Mouse (Mus musculus) CH12.LX (cell line): ENCODE measurements at regions not wholly inside any gene's neighbourhood (a gene's known extent, or its start where the extent isn't known, plus 50 kb on each side); places are given as distances from the start of the nearest gene placed in this dataset.
A peak's percentile ranks its signal among the peaks of the same experiment; 100 is the strongest.

ENCODE experiments used
- DNase-seq: peaks from one replicate; pipeline ENCODE4 v3.0.0-alpha.2; 2013; ENCODE audit errors: extremely low read depth
- H3K27ac ChIP-seq: 2 replicates; pipeline ENCODE4 v1.5.1; 2012; ENCODE audit warnings: low read depth, mild to moderate bottlenecking, control low read depth, moderate library complexity; ENCODE audit not compliant: insufficient read depth
- H3K27me3 ChIP-seq: replicated peaks from 2 replicates; pipeline ENCODE3; 2012; ENCODE audit warnings: inconsistent platforms
- H3K36me3 ChIP-seq, 2 experiments: replicated peaks in 1 of 2; 2 replicates each; pipeline versions ENCODE3 to v1.6.1; 2012; ENCODE audit warnings: inconsistent platforms in 1 of 2, low read length in 1 of 2, mild to moderate bottlenecking in 1 of 2, mixed read lengths in 1 of 2, moderate library complexity in 1 of 2; ENCODE audit not compliant: control insufficient read depth in 1 of 2, insufficient read depth in 1 of 2
- H3K4me1 ChIP-seq, 2 experiments: 2 replicates each; pipeline ENCODE4 v1.6.1; 2012; ENCODE audit warnings: inconsistent platforms in 1 of 2, moderate library complexity in 1 of 2; ENCODE audit not compliant: insufficient read depth in 2 of 2, control insufficient read depth in 1 of 2
- H3K4me2 ChIP-seq: 2 replicates; pipeline ENCODE4 v1.6.1; 2012; ENCODE audit warnings: low read depth, mild to moderate bottlenecking, control low read depth; ENCODE audit not compliant: poor library complexity, insufficient read depth, severe bottlenecking
- H3K4me3 ChIP-seq, 3 experiments: fragments of 150-350 bp in 1 of 3; sonication (generic) in 1 of 3; replicated peaks in 1 of 3; 2 replicates each; pipeline versions ENCODE3 to v1.5.1; 2011 to 2012; ENCODE audit warnings: low read depth in 2 of 3, low read length in 2 of 3, mild to moderate bottlenecking in 2 of 3, moderate library complexity in 2 of 3, control low read depth in 1 of 3, improper control_type of control experiment in 1 of 3, inconsistent platforms in 1 of 3, mixed read lengths in 1 of 3; ENCODE audit not compliant: poor library complexity in 1 of 3
- H3K79me2 ChIP-seq: replicated peaks from 2 replicates; pipeline ENCODE4 v1.6.1; 2012; ENCODE audit warnings: mild to moderate bottlenecking, moderate library complexity; ENCODE audit not compliant: control insufficient read depth, poor library complexity, insufficient read depth, severe bottlenecking; ENCODE audit errors: extremely low read depth
- H3K9ac ChIP-seq: 2 replicates; pipeline ENCODE4 v1.6.1; 2012; ENCODE audit warnings: low read depth, mild to moderate bottlenecking, control low read depth, moderate library complexity; ENCODE audit not compliant: insufficient read depth
- H3K9me3 ChIP-seq: replicated peaks from 2 replicates; pipeline ENCODE3; 2012; ENCODE audit warnings: low read length, inconsistent platforms, mixed read lengths
- BHLHE40 ChIP-seq: IDR thresholded peaks from 2 replicates; pipeline ENCODE4 v1.6.1; 2011; ENCODE audit warnings: mild to moderate bottlenecking, low read depth, low read length, improper control_type of control experiment
- CHD1 ChIP-seq: IDR thresholded peaks from 2 replicates; pipeline ENCODE4 v1.6.1; 2012; ENCODE audit warnings: low read depth, low read length, improper control_type of control experiment, inconsistent platforms
- CTCF ChIP-seq, 2 experiments: IDR thresholded peaks in 1 of 2; conservative IDR thresholded peaks in 1 of 2; 2 replicates each; pipeline ENCODE4 v1.5.1; 2011 to 2012; ENCODE audit warnings: low read depth in 2 of 2, low read length in 2 of 2, improper control_type of control experiment in 1 of 2, inconsistent platforms in 1 of 2, mild to moderate bottlenecking in 1 of 2, moderate library complexity in 1 of 2
- EP300 ChIP-seq: IDR thresholded peaks from 2 replicates; pipeline ENCODE4 v1.6.1; 2011; ENCODE audit warnings: low read length, improper control_type of control experiment
- ETS1 ChIP-seq: conservative IDR thresholded peaks from 2 replicates; pipeline ENCODE4 v1.6.1; 2012; ENCODE audit warnings: low read depth, mild to moderate bottlenecking, inconsistent platforms, low read length, improper control_type of control experiment, moderate library complexity
- GABPA ChIP-seq: IDR thresholded peaks from 2 replicates; pipeline ENCODE4 v1.6.1; 2012; ENCODE audit warnings: low read depth, low read length, improper control_type of control experiment, inconsistent platforms; ENCODE audit not compliant: insufficient replicate concordance
- HCFC1 ChIP-seq: IDR thresholded peaks from 2 replicates; pipeline ENCODE4 v1.6.1; 2012; ENCODE audit warnings: low read depth, mild to moderate bottlenecking, inconsistent platforms, low read length, improper control_type of control experiment
- KAT2A ChIP-seq: IDR thresholded peaks from 2 replicates; pipeline ENCODE4 v1.6.1; 2012; ENCODE audit warnings: low read length, improper control_type of control experiment, inconsistent platforms; ENCODE audit not compliant: insufficient replicate concordance
- MAFK ChIP-seq: IDR thresholded peaks from 2 replicates; pipeline ENCODE4 v1.6.1; 2011; ENCODE audit warnings: low read length, improper control_type of control experiment; ENCODE audit not compliant: insufficient replicate concordance
- MAZ ChIP-seq: IDR thresholded peaks from 2 replicates; pipeline ENCODE4 v1.6.1; 2012; ENCODE audit warnings: low read depth, mild to moderate bottlenecking, inconsistent platforms, low read length, improper control_type of control experiment, moderate library complexity
- MEF2A ChIP-seq: IDR thresholded peaks from 2 replicates; pipeline ENCODE4 v1.6.1; 2014; ENCODE audit warnings: low read depth, mild to moderate bottlenecking, inconsistent platforms, low read length, improper control_type of control experiment, borderline replicate concordance
- MYC ChIP-seq: IDR thresholded peaks from 2 replicates; pipeline ENCODE4 v1.6.1; 2011; ENCODE audit warnings: low read depth, mild to moderate bottlenecking, improper control_type of control experiment, low read length
- POLR2A ChIP-seq: IDR thresholded peaks from 2 replicates; pipeline ENCODE4 v1.6.1; 2011; ENCODE audit warnings: low read depth, mild to moderate bottlenecking, improper control_type of control experiment, low read length
- POLR2AphosphoS2 ChIP-seq: IDR thresholded peaks from 2 replicates; pipeline ENCODE4 v1.6.1; 2011; ENCODE audit warnings: low read depth, low read length, improper control_type of control experiment
- SIN3A ChIP-seq: IDR thresholded peaks from 2 replicates; pipeline ENCODE4 v1.6.1; 2012; ENCODE audit warnings: low read length, improper control_type of control experiment, inconsistent platforms
- SMC3 ChIP-seq: IDR thresholded peaks from 2 replicates; pipeline ENCODE4 v1.6.1; 2011; ENCODE audit warnings: low read depth, low read length, improper control_type of control experiment
- TBP ChIP-seq: conservative IDR thresholded peaks from 2 replicates; pipeline ENCODE4 v1.6.1; 2011; ENCODE audit warnings: low read depth, low read length, improper control_type of control experiment
- UBTF ChIP-seq: IDR thresholded peaks from 2 replicates; pipeline ENCODE4 v1.6.1; 2012; ENCODE audit warnings: low read depth, mild to moderate bottlenecking, inconsistent platforms, low read length, improper control_type of control experiment, moderate library complexity
- ZKSCAN1 ChIP-seq: IDR thresholded peaks from 2 replicates; pipeline ENCODE4 v1.6.1; 2012; ENCODE audit warnings: low read depth, inconsistent platforms, low read length, improper control_type of control experiment, borderline replicate concordance
- ZNF384 ChIP-seq: IDR thresholded peaks from 2 replicates; pipeline ENCODE4 v1.6.1; 2012; ENCODE audit warnings: low read depth, low read length, improper control_type of control experiment, inconsistent platforms
- dilution Hi-C: fragments of 300-500 bp; cut with MboI; formaldehyde crosslinking; loops from 2 replicates; pipeline ENCODE4 v1.14.3; 2020; ENCODE audit warnings: low sequenced_read_pairs; ENCODE audit not compliant: extremely low pct_unique_long_range_greater_than_20kb, extremely low pct_ligation_motif_present
- in situ Hi-C: fragments of 300-500 bp; cut with MboI; formaldehyde crosslinking; loops from 3 replicates; pipeline ENCODE4 v1.14.3; 2019; ENCODE audit warnings: low sequenced_read_pairs, low pct_ligation_motif_present, low pct_unique_long_range_greater_than_20kb, mixed read lengths

- H3K9me3 ChIP-seq = no peaks in the 10 kb centered on the region
These were observed 64.6 kb upstream of the Ctnnb1 start for GRCm38 (mm10) chr9:120864410-120864809.

GRCm38 (mm10) chr9:120866251-120866650 lies 62.8 kb upstream of the Ctnnb1 start:
- Histone ChIP-seq H3K27ac (no peak overlapping the region), H3K27me3 (no peaks in the 10 kb centered on the region), H3K79me2 (no peaks in the 10 kb centered on the region), H3K4me1 (peaks cover 0 to 12% of the 10 kb centered on the region in 2 experiments; a peak in 2 of 4 replicates), H3K4me3 (no peak overlapping the region), H3K9ac (no peak overlapping the region), H3K9me3 (no peaks in the 10 kb centered on the region), H3K4me2 (no peak overlapping the region), H3K36me3 (no peaks in the 10 kb centered on the region)
- no peak for DNase-seq
- dilution Hi-C loops (no loop called here), in situ Hi-C loops (no loop called here)
- TF ChIP-seq KAT2A (no peak), MYC (no peak), TBP (no peak), MEF2A (no peak), EP300 (no peak), POLR2AphosphoS2 (no peak), CHD1 (no peak), MAZ (no peak), SMC3 (no peak), ZKSCAN1 (no peak), POLR2A (no peak), ETS1 (no peak), GABPA (no peak), UBTF (no peak), SIN3A (no peak), HCFC1 (no peak), MAFK (no peak), CTCF (conservative IDR thresholded peaks at IDR 0.05 in 1 of 2, IDR thresholded peaks at IDR 0.05 in 1 of 2; ENCODE audit: low read depth in 2 of 2, low read length in 2 of 2) (no peak)

More at GRCm38 (mm10) chr9:120864410-120864809, 64.6 kb upstream of the Ctnnb1 start:
- in situ Hi-C loops (no loop called here), dilution Hi-C loops (no loop called here)
- Histone ChIP-seq H3K79me2 (no peaks in the 10 kb centered on the region), H3K4me2 (no peak overlapping the region), H3K4me3 (no peak overlapping the region), H3K27me3 (no peaks in the 10 kb centered on the region), H3K36me3 (no peaks in the 10 kb centered on the region), H3K9ac (no peak overlapping the region), H3K27ac (no peak overlapping the region), H3K4me1 (peaks cover 0 to 12% of the 10 kb centered on the region in 2 experiments; a peak in 2 of 4 replicates)
- peak; percentile 41; the same call in 1 of the 2 replicates for TF ChIP-seq ZNF384
- no peak for TF ChIP-seq BHLHE40
- no peak for DNase-seq
